Mouse (Mus musculus) neural tube, embryonic 12.5 days (tissue): ENCODE measurements around the gene Med25. TPM values are rescaled to one million over a fixed set of nuclear protein-coding genes. Genes with fewer than 3 reads are reported as not detected.

Experiments
- ATAC-seq: fragments of 200-750 bp; cut with Nextera tagmentation; 2 replicates; pipeline ENCODE4 v1.8.0; 2017; ENCODE audit warnings: low read depth, mild to moderate bottlenecking, moderate TSS enrichment, moderate library complexity; ENCODE audit not compliant: low FRiP score
- H3K27ac ChIP-seq: fragments of 300-500 bp; sonication (generic); 2 replicates; pipeline ENCODE4 v1.5.1; 2016
- H3K27me3 ChIP-seq: fragments of 300-500 bp; sonication (generic); replicated peaks from 2 replicates; pipeline ENCODE4 v1.6.1; 2016; ENCODE audit warnings: mild to moderate bottlenecking
- H3K36me3 ChIP-seq: fragments of 300-500 bp; sonication (generic); 2 replicates; pipeline ENCODE4 v1.6.1; 2016; ENCODE audit warnings: mild to moderate bottlenecking
- H3K4me1 ChIP-seq: fragments of 300-500 bp; sonication (generic); 2 replicates; pipeline ENCODE4 v1.6.1; 2016
- H3K4me2 ChIP-seq: fragments of 300-500 bp; sonication (generic); replicated peaks from 2 replicates; pipeline ENCODE4 v1.6.1; 2016; ENCODE audit warnings: mild to moderate bottlenecking
- H3K4me3 ChIP-seq: fragments of 300-500 bp; sonication (generic); 2 replicates; pipeline ENCODE4 v1.5.1; 2016
- H3K9ac ChIP-seq: fragments of 300-500 bp; sonication (generic); 2 replicates; pipeline ENCODE4 v1.6.1; 2016; ENCODE audit warnings: mild to moderate bottlenecking
- H3K9me3 ChIP-seq: fragments of 300-500 bp; sonication (generic); 2 replicates; pipeline ENCODE4 v1.6.1; 2016; ENCODE audit warnings: mild to moderate bottlenecking
- WGBS: fragments of 180-500 bp; shearing (Covaris S2); methylation state at CpG from one replicate; pipeline ENCODE4 v1.1.7; 2016; 5-methylcytosine and 5-hydroxymethylcytosine counted together
- polyA plus RNA-seq: library from polyadenylated mRNA; unstranded; fragments of >200 nt; fragmentation: Nextera tagmentation; extraction: Ambion mirVana; gene quantifications from 2 replicates; pipeline ENCODE4 v1.2.1, GENCODE M21; 2016

The Med25 gene
- polyA plus RNA-seq, 1 experiment from 2014 or later, result 156 TPM

DNA sequence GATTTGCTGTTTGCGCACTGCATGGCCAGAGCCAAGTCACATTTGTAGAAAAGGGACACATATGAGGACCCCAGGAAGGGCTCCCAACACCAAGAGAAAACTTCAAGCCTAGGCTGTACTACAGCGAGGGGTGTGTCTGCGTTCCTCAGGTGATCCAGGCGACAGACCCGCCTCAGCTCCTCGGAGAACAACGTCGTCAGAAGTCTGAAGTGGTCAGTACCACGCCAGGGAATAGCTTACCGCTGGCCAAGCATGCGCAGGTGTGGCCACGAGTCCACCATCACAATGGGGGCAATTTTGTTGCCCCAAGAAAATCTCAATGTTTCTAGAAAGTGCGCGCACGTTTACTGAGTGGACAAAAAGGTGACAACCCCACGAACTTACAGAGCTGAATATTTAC is 24.0 kb downstream of the Med25 start:
- Histone ChIP-seq H3K9ac (peak overlapping the region; percentile 99), H3K36me3 (peaks cover 29% of the 10 kb centered on the region), H3K4me3 (peak overlapping the region; percentile 97), H3K4me2 (peak overlapping the region; percentile 86), H3K4me1 (peaks cover 42% of the 10 kb centered on the region), H3K27ac (peak overlapping the region; percentile 99; the same call in 1 of the 2 replicates), H3K9me3 (no peaks in the 10 kb centered on the region), H3K27me3 (no peaks in the 10 kb centered on the region)
- no peak for ATAC-seq
- 9% methylated on average over 16 of the region's 16 CpGs for WGBS

DNA sequence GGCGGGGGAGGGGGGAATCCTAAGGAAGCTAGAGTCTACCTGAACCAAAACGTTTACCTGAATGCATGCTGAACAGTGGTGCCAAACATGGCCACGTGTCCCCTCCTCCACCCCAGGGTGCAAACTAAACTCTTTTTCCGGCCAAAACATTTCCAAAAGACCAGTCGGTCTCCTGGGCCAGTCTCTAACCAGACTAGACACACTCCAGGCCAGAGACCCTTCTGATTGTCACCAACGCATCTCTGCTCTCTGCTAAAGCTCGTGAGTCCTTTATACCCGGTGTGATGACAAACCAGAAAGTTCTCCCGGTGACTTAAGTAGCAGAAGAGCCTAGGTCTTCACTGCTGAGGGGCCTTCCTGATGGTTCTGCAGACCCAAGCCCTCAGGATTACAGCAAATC is 24.7 kb downstream of the Med25 start:
- Histone ChIP-seq H3K9ac (peak overlapping the region; percentile 99), H3K27ac (no peak overlapping the region), H3K4me1 (peaks cover 42% of the 10 kb centered on the region), H3K9me3 (no peaks in the 10 kb centered on the region), H3K27me3 (no peaks in the 10 kb centered on the region), H3K4me2 (peak overlapping the region; percentile 86), H3K4me3 (peak overlapping the region; percentile 97), H3K36me3 (peaks cover 36% of the 10 kb centered on the region)
- 68% methylated on average over 9 of the region's 9 CpGs for WGBS
- no peak for ATAC-seq

GRCm38 (mm10) chr7:44867010-44867702 is 25.4 kb downstream of the Med25 start:
- no peaks in the 10 kb centered on the region for H3K9me3 ChIP-seq
- H3K4me2 ChIP-seq, result peak overlapping the region; percentile 86
- H3K27me3 ChIP-seq, result no peaks in the 10 kb centered on the region
- WGBS, result 82% methylated on average over 19 of the region's 19 CpGs
- H3K4me3 ChIP-seq, result peak overlapping the region; percentile 97
- peaks cover 43% of the 10 kb centered on the region for H3K36me3 ChIP-seq
- H3K4me1 ChIP-seq, result peaks cover 42% of the 10 kb centered on the region
- ATAC-seq, result no peak
- H3K27ac ChIP-seq, result no peak overlapping the region
- peak overlapping the region; percentile 99; the same call in 1 of the 2 replicates for H3K9ac ChIP-seq

GRCm38 (mm10) chr7:44866276-44867009 is 26.1 kb downstream of the Med25 start:
- H3K36me3 ChIP-seq, result peaks cover 50% of the 10 kb centered on the region

GRCm38 (mm10) chr7:44864595-44865542 is 27.6 kb downstream of the Med25 start:
- Histone ChIP-seq H3K27me3 (no peaks in the 10 kb centered on the region), H3K9me3 (no peaks in the 10 kb centered on the region), H3K27ac (no peak overlapping the region), H3K9ac (0 out of 2 replicates have a peak overlapping the region, but pooled peaks have one; percentile 17), H3K36me3 (peaks cover 53% of the 10 kb centered on the region), H3K4me2 (0 out of 2 replicates have a peak overlapping the region, but pooled peaks have one; percentile 20), H3K4me3 (no peak overlapping the region), H3K4me1 (peaks cover 38% of the 10 kb centered on the region)
- WGBS, result 90% methylated on average over 24 of the region's 24 CpGs
- no peak for ATAC-seq

More at GRCm38 (mm10) chr7:44866276-44867009, 26.1 kb downstream of the Med25 start:
- H3K27ac ChIP-seq, result no peak overlapping the region
- no peaks in the 10 kb centered on the region for H3K9me3 ChIP-seq
- no peak for ATAC-seq
- H3K27me3 ChIP-seq, result no peaks in the 10 kb centered on the region
- peak overlapping the region; percentile 97; the same call in 1 of the 2 replicates for H3K4me3 ChIP-seq
- peak overlapping the region; percentile 86 for H3K4me2 ChIP-seq
- H3K9ac ChIP-seq, result 0 out of 2 replicates have a peak overlapping the region, but pooled peaks have one; percentile 99
- 67% methylated on average over 15 of the region's 15 CpGs for WGBS
- peaks cover 42% of the 10 kb centered on the region for H3K4me1 ChIP-seq

DNA sequence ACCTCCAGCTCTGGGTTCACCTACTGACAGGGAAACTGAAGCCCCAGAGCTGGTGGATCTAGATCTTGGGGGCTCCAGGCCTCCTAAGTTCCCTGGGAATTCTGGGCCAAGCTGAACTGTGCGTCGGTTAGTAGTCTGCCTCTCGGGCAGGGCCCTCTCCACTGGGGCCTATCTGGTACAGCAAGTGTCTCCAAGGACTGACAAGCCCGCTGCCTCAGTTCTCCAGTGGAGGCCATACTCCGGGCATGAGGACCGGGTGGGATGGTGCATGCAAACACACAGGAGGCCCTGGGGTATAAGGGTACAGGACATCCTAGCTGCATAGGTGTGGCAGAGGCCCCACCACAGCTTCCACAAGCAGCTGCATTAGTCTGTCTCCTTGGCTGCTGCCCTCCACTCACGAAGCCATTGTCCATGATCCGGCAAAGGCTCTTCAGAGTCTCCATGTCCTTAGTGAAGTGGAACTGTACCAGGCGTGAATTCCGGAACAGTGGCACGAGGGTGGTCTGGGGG is 28.5 kb downstream of the Med25 start:
- Histone ChIP-seq H3K4me1 (peaks cover 42% of the 10 kb centered on the region), H3K9me3 (no peaks in the 10 kb centered on the region), H3K27ac (no peak overlapping the region), H3K36me3 (peaks cover 58% of the 10 kb centered on the region), H3K9ac (no peak overlapping the region), H3K4me3 (no peak overlapping the region), H3K4me2 (no peak overlapping the region), H3K27me3 (no peaks in the 10 kb centered on the region)
- WGBS, result 85% methylated on average over 11 of the region's 11 CpGs
- ATAC-seq, result no peak

GRCm38 (mm10) chr7:44863210-44863609 is 29.3 kb downstream of the Med25 start:
- H3K27ac ChIP-seq, result no peak overlapping the region
- no peak overlapping the region for H3K9ac ChIP-seq
- no peak for ATAC-seq
- H3K4me3 ChIP-seq, result no peak overlapping the region
- H3K36me3 ChIP-seq, result peaks cover 58% of the 10 kb centered on the region
- no peaks in the 10 kb centered on the region for H3K9me3 ChIP-seq
- H3K4me2 ChIP-seq, result no peak overlapping the region
- WGBS, result 90% methylated on average over 14 of the region's 14 CpGs
- no peaks in the 10 kb centered on the region for H3K27me3 ChIP-seq
- H3K4me1 ChIP-seq, result peaks cover 41% of the 10 kb centered on the region

DNA sequence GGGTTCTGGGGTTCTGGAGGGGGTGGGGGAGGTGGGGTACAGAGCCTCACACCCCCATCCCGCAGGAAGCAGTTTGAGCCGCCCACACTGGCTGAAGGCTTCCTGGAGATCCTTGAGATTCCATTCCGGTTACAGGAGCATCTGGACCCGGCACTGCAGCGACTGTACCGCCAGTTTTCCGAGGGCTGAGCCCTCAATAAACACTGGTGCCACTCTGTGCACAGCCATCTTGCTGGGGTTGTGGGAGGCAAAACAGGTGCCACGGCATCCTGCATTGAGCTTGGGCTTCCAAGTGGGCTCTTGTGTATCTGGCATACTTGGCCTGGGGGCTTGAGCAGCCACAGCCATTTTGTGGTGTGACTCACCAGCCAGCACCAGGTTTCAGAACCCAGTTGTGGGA is 30.1 kb downstream of the Med25 start:
- Histone ChIP-seq H3K9me3 (no peaks in the 10 kb centered on the region), H3K9ac (no peak overlapping the region), H3K27me3 (no peaks in the 10 kb centered on the region), H3K36me3 (peaks cover 58% of the 10 kb centered on the region), H3K27ac (no peak overlapping the region), H3K4me3 (no peak overlapping the region), H3K4me2 (no peak overlapping the region), H3K4me1 (peaks cover 40% of the 10 kb centered on the region)
- 89% methylated on average over 8 of the region's 8 CpGs for WGBS
- no peak for ATAC-seq

DNA sequence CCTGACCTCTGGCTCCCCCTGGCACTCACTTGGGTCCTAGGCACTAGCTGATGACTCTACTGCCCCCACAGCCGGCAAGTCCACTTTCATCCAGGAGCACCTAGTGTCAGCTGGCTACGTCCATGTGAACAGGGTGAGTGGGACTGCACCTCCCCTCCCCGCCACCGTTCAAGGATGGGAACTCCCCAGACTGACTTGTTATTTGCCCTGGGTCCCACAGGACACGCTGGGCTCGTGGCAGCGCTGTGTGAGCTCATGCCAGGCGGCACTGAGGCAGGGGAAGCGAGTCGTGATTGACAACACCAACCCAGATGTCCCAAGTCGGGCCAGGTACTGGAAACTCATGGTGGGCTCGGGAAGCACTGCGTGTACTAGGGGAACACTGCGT is 31.1 kb downstream of the Med25 start:
- Histone ChIP-seq H3K4me3 (no peak overlapping the region), H3K4me1 (peaks cover 33% of the 10 kb centered on the region), H3K36me3 (peaks cover 52% of the 10 kb centered on the region), H3K27me3 (no peaks in the 10 kb centered on the region), H3K27ac (no peak overlapping the region), H3K9me3 (no peaks in the 10 kb centered on the region), H3K9ac (no peak overlapping the region), H3K4me2 (no peak overlapping the region)
- no peak for ATAC-seq
- 84% methylated on average over 14 of the region's 14 CpGs for WGBS

DNA sequence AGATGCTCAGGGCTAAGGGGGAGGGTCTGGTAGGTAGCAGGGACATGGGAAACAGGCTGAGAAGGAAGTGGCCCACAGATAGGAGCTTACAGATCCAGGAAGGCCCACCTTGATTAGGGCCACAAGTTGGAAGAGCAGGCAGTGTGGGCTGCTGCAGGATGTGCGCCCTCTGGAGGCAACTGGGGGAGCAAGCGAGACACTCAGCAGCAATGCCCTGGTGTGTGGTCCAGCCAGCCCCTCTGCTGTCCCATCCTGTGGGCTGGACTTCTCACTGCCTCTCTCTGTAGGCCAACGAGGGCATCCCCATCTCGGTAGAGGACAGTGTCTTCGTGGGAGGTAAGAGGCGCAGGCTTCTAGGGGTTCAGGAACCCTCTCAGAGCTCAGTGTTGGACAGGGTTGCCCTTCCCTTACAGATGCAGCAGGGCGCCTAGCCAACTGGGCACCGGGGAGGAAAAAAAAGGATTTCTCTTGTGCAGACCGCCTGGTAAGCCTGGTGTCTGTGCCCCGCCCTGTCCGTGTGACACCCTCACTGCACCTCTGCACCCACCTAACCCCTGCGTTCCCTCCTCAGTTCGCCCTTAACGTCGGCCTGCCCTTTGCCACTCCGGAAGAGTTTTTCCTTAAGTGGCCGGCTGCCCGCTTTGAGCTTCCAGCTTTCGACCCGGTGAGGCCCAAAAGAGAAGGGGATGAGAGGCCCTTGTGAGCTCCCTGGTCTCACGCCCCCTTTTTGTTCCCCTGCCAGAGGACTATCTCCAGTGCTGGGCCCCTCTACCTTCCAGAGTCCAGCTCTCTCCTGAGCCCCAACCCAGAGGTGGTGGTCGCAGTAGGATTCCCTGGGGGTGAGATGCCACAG is 31.7 kb downstream of the Med25 start:
- WGBS, result 66% methylated on average over 22 of the region's 22 CpGs
- H3K9ac ChIP-seq, result 0 out of 2 replicates have a peak overlapping the region, but pooled peaks have one; percentile 9
- H3K4me2 ChIP-seq, result no peak overlapping the region

GRCm38 (mm10) chr7:44859896-44860295 is 32.6 kb downstream of the Med25 start:
- 93% methylated on average over 11 of the region's 11 CpGs for WGBS
- ATAC-seq, result no peak
- Histone ChIP-seq H3K27me3 (no peaks in the 10 kb centered on the region), H3K4me3 (no peak overlapping the region), H3K9me3 (no peaks in the 10 kb centered on the region), H3K9ac (no peak overlapping the region), H3K4me1 (peaks cover 26% of the 10 kb centered on the region), H3K4me2 (no peak overlapping the region), H3K27ac (no peak overlapping the region), H3K36me3 (peaks cover 43% of the 10 kb centered on the region)

More for the DNA sequence above, 31.7 kb downstream of the Med25 start:
- Histone ChIP-seq H3K36me3 (peaks cover 52% of the 10 kb centered on the region), H3K9me3 (no peaks in the 10 kb centered on the region), H3K27ac (no peak overlapping the region), H3K4me1 (peaks cover 29% of the 10 kb centered on the region), H3K27me3 (no peaks in the 10 kb centered on the region), H3K4me3 (no peak overlapping the region)
- ATAC-seq, result 0 out of 2 replicates have a peak, but pooled peaks have one; percentile 18
